Mouse (Mus musculus) kidney, postnatal 0 days (tissue): Measurements from ENCODE around the gene Slc5a5. TPM values are rescaled to one million over a fixed set of nuclear protein-coding genes. Genes with fewer than 3 reads are reported as not detected.

ENCODE experiments used
- ATAC-seq: fragments of 200-750 bp; cut with Nextera tagmentation; replicated peaks from 2 replicates; pipeline ENCODE4 v1.8.0; 2017; ENCODE audit warnings: low read depth, moderate number of reproducible peaks, moderate TSS enrichment, moderate library complexity; ENCODE audit not compliant: low FRiP score
- DNase-seq: peaks from one replicate; pipeline ENCODE4 v3.0.0-alpha.2; 2016; ENCODE audit warnings: low spot score
- H3K27ac ChIP-seq: fragments of 300-500 bp; sonication (generic); 2 replicates; pipeline ENCODE4 v1.5.1; 2014; ENCODE audit warnings: mild to moderate bottlenecking
- H3K27me3 ChIP-seq: fragments of 300-500 bp; sonication (generic); 2 replicates; pipeline ENCODE4 v1.6.1; 2014; ENCODE audit warnings: low read length, mixed read lengths; ENCODE audit not compliant: insufficient read depth
- H3K36me3 ChIP-seq: fragments of 300-500 bp; sonication (generic); 2 replicates; pipeline ENCODE4 v1.6.1; 2014; ENCODE audit warnings: low read length, mixed read lengths; ENCODE audit not compliant: insufficient read depth
- H3K4me1 ChIP-seq: fragments of 300-500 bp; sonication (generic); replicated peaks from 2 replicates; pipeline ENCODE4 v1.6.1; 2014; ENCODE audit warnings: antibody characterized with exemption, low read length, mixed read lengths; ENCODE audit not compliant: insufficient read depth
- H3K4me2 ChIP-seq: fragments of 300-500 bp; sonication (generic); 2 replicates; pipeline ENCODE4 v1.6.1; 2014; ENCODE audit warnings: mild to moderate bottlenecking, low read length, moderate library complexity, mixed read lengths
- H3K4me3 ChIP-seq: fragments of 300-500 bp; sonication (generic); replicated peaks from 2 replicates; pipeline ENCODE4 v1.5.1; 2014; ENCODE audit warnings: low read depth, low read length
- H3K9ac ChIP-seq: fragments of 300-500 bp; sonication (generic); 2 replicates; pipeline ENCODE4 v1.6.1; 2014; ENCODE audit warnings: low read depth, low read length
- H3K9me3 ChIP-seq: fragments of 300-500 bp; sonication (generic); replicated peaks from 2 replicates; pipeline ENCODE4 v1.6.1; 2016; ENCODE audit warnings: low read length, inconsistent platforms, mixed read lengths
- CTCF ChIP-seq: IDR thresholded peaks from 2 replicates; pipeline ENCODE4 v1.5.1; 2016; ENCODE audit warnings: antibody characterized with exemption, low read depth, mild to moderate bottlenecking, moderate library complexity
- WGBS: fragments of 180-500 bp; shearing (Covaris S2); extraction: QIAGEN DNeasy Blood & Tissue Kit; methylation state at CpG from one replicate; pipeline ENCODE4 v1.1.7; 2014; 5-methylcytosine and 5-hydroxymethylcytosine counted together
- polyA plus RNA-seq: library from polyadenylated mRNA; unstranded; fragments of >200 nt; fragmentation: Nextera tagmentation; extraction: Ambion mirVana; gene quantifications from 2 replicates; pipeline ENCODE4 v1.2.1, GENCODE M21; 2015

The Slc5a5 gene
- polyA plus RNA-seq, 1 experiment from 2014 or later, result 0.11 TPM

- 9% methylated on average over 15 of the region's 18 CpGs for WGBS
- Histone ChIP-seq H3K4me1 (peaks cover 11% of the 10 kb centered on the region), H3K4me3 (no peak overlapping the region), H3K9me3 (no peaks in the 10 kb centered on the region), H3K27me3 (peaks cover 17% of the 10 kb centered on the region), H3K27ac (no peak overlapping the region), H3K36me3 (no peaks in the 10 kb centered on the region), H3K4me2 (no peak overlapping the region), H3K9ac (no peak overlapping the region)
- DNase-seq, result peak; percentile 19
- ATAC-seq, result 0 out of 2 replicates have a peak, but pooled peaks have one; percentile 23
- no peak for TF ChIP-seq CTCF
These were observed 4.9 kb downstream of the Slc5a5 start for GRCm38 (mm10) chr8:70887669-70888068.

DNA sequence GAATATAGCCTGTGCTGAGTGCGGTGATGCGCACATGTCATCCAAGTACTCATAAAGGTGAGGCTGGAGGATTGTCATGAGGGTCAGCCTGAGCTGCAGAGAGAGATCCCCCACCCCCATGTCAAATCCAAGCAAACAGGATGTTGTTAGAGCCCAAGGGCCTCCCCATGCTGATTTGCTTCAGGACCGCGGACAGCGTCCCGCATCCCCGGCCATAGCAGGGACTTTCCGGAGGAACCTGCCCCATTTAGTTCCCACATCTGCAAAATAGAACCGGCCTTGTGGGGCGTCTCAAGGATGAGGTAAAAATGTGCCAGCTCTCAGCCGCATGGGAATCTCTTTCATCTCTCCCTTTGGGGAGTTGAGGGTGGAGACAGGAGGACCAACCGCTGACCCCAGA lies 6.9 kb downstream of the Slc5a5 start:
- H3K9ac ChIP-seq, result no peak overlapping the region
- peak; percentile 63 for DNase-seq
- H3K4me3 ChIP-seq, result no peak overlapping the region
- H3K27me3 ChIP-seq, result no peaks in the 10 kb centered on the region
- no peak for TF ChIP-seq CTCF
- H3K9me3 ChIP-seq, result no peaks in the 10 kb centered on the region
- H3K4me1 ChIP-seq, result no peaks in the 10 kb centered on the region
- no peak overlapping the region for H3K4me2 ChIP-seq
- H3K27ac ChIP-seq, result no peak overlapping the region
- ATAC-seq, result no peak
- H3K36me3 ChIP-seq, result no peaks in the 10 kb centered on the region
- WGBS, result 10% methylated on average over 12 of the region's 12 CpGs

DNA sequence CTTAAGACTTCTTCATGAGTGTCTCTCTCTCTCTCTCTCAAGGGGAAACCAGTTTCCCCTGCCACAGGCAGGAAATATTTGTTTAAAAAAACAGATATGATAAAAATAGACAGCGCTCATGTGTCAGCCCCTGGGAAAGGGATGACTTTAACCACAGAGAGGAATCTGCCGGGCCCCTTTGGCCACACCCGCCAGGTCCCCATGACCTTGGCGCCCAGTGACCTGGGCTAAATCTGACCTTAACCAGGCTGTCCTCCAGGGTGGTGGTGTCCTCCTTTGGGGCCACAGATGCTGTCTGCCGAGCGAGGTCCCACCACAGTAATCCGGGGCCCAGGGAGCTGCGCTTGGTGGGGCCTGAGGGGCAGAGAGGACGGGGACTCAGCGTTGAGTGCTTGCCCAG lies 7.9 kb downstream of the Slc5a5 start:
- no peak overlapping the region for H3K27ac ChIP-seq
- TF ChIP-seq CTCF, result no peak
- no peak overlapping the region for H3K9ac ChIP-seq
- no peak overlapping the region for H3K4me3 ChIP-seq
- WGBS, result 89% methylated on average over 10 of the region's 10 CpGs
- ATAC-seq (no peak), DNase-seq (no peak)
- H3K36me3 ChIP-seq, result no peaks in the 10 kb centered on the region
- no peaks in the 10 kb centered on the region for H3K9me3 ChIP-seq
- H3K27me3 ChIP-seq, result no peaks in the 10 kb centered on the region
- no peak overlapping the region for H3K4me2 ChIP-seq
- H3K4me1 ChIP-seq, result 0 out of 2 replicates have a peak, but pooled peaks cover 6% of the 10 kb centered on the region

GRCm38 (mm10) chr8:70884186-70884585 lies 8.4 kb downstream of the Slc5a5 start:
- no peak for TF ChIP-seq CTCF
- H3K4me2 ChIP-seq, result no peak overlapping the region
- no peak overlapping the region for H3K27ac ChIP-seq
- no peaks in the 10 kb centered on the region for H3K27me3 ChIP-seq
- H3K9me3 ChIP-seq, result no peaks in the 10 kb centered on the region
- H3K4me3 ChIP-seq, result no peak overlapping the region
- 77% methylated on average over 4 of the region's 4 CpGs for WGBS
- 0 out of 2 replicates have a peak, but pooled peaks cover 6% of the 10 kb centered on the region for H3K4me1 ChIP-seq
- DNase-seq, result no peak
- H3K36me3 ChIP-seq, result no peaks in the 10 kb centered on the region
- ATAC-seq, result no peak
- no peak overlapping the region for H3K9ac ChIP-seq

GRCm38 (mm10) chr8:70880546-70880945 lies 12.0 kb downstream of the Slc5a5 start:
- ATAC-seq, result 0 out of 2 replicates have a peak, but pooled peaks have one; percentile 27
- no peak overlapping the region for H3K4me2 ChIP-seq
- no peak overlapping the region for H3K4me3 ChIP-seq
- H3K4me1 ChIP-seq, result 0 out of 2 replicates have a peak, but pooled peaks cover 6% of the 10 kb centered on the region
- H3K9ac ChIP-seq, result no peak overlapping the region
- no peaks in the 10 kb centered on the region for H3K36me3 ChIP-seq
- H3K27ac ChIP-seq, result no peak overlapping the region
- no peak for TF ChIP-seq CTCF
- no peak for DNase-seq
- H3K9me3 ChIP-seq, result no peaks in the 10 kb centered on the region
- 23% methylated on average over 11 of the region's 11 CpGs for WGBS
- no peaks in the 10 kb centered on the region for H3K27me3 ChIP-seq

DNA sequence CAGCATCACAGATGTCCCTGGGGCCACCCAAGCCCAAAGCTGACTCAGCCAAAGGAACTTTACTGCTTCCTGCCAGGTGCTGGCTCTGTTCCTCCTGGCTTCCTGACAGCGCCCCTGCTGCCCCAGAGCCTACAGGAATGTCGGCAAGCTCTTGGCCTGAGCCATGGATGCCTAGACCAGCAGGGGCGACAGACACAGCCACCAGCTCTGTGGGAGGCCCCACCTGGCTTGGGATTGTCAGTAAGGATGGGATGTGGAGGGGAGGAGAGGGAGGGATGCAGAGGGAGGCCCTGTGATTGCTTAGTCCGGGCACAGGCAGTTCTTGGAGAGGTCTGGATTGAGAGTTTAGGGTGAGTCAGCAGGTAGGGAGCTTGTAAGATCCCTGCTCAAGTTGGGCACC lies 12.4 kb downstream of the Slc5a5 start:
- H3K4me1 ChIP-seq, result 0 out of 2 replicates have a peak, but pooled peaks cover 6% of the 10 kb centered on the region
- H3K27ac ChIP-seq, result no peak overlapping the region
- DNase-seq (peak; percentile 16), ATAC-seq (peak; percentile 53)
- H3K9ac ChIP-seq, result no peak overlapping the region
- 6% methylated on average over 4 of the region's 4 CpGs for WGBS
- peak; percentile 35; the same call in 1 of the 2 replicates for TF ChIP-seq CTCF
- no peaks in the 10 kb centered on the region for H3K36me3 ChIP-seq
- no peaks in the 10 kb centered on the region for H3K9me3 ChIP-seq
- no peaks in the 10 kb centered on the region for H3K27me3 ChIP-seq
- no peak overlapping the region for H3K4me3 ChIP-seq
- no peak overlapping the region for H3K4me2 ChIP-seq

DNA sequence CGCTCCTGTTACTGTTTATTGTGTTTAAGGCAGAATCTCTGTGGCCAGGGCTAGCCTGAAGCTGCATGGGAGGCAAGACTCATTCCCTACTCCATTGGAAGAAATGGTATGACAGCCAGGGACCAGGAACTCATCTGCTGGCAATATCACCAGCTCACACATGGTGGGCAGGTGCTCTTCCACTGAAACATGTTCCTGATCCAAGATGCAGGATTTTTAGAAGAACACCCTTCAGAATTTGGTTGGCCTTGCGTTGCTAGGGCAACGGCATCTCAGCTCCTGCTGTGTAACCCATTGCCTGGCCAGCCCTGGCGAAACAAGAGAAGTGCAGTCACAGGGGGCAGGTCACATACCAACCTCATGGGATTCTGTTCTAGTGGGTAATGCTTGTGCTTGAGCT lies 13.1 kb downstream of the Slc5a5 start:
- 52% methylated on average over 4 of the region's 4 CpGs for WGBS
- TF ChIP-seq CTCF, result no peak
- H3K4me1 ChIP-seq, result 0 out of 2 replicates have a peak, but pooled peaks cover 6% of the 10 kb centered on the region
- H3K4me3 ChIP-seq, result no peak overlapping the region
- H3K4me2 ChIP-seq, result no peak overlapping the region
- ATAC-seq (no peak), DNase-seq (no peak)
- no peak overlapping the region for H3K27ac ChIP-seq
- no peak overlapping the region for H3K9ac ChIP-seq
- H3K9me3 ChIP-seq, result no peaks in the 10 kb centered on the region
- no peaks in the 10 kb centered on the region for H3K27me3 ChIP-seq
- no peaks in the 10 kb centered on the region for H3K36me3 ChIP-seq
